Mouse (Mus musculus) liver, embryonic 13.5 days (tissue): ENCODE data around the gene Klrb1f. TPM values are rescaled to one million over a fixed set of nuclear protein-coding genes. Genes with fewer than 3 reads are reported as not detected.

Experiments used
- ATAC-seq: fragments of 200-750 bp; cut with Nextera tagmentation; 2 replicates; pipeline ENCODE4 v1.8.0; 2017; ENCODE audit warnings: low read depth, mild to moderate bottlenecking, moderate number of reproducible peaks, moderate library complexity
- DNase-seq: peaks from one replicate; pipeline ENCODE4 v3.0.0; 2022
- H3K27ac ChIP-seq: fragments of 300-500 bp; sonication (generic); 2 replicates; pipeline ENCODE4 v1.5.1; 2015; ENCODE audit warnings: moderate library complexity, mild to moderate bottlenecking, inconsistent platforms
- H3K27me3 ChIP-seq: fragments of 300-500 bp; sonication (generic); 2 replicates; pipeline ENCODE4 v1.6.1; 2015; ENCODE audit warnings: mild to moderate bottlenecking, inconsistent platforms
- H3K36me3 ChIP-seq: fragments of 300-500 bp; sonication (generic); 2 replicates; pipeline ENCODE4 v1.6.1; 2015; ENCODE audit warnings: mild to moderate bottlenecking, inconsistent platforms
- H3K4me1 ChIP-seq: fragments of 300-500 bp; sonication (generic); replicated peaks from 2 replicates; pipeline ENCODE4 v1.6.1; 2015; ENCODE audit warnings: inconsistent platforms
- H3K4me2 ChIP-seq: fragments of 300-500 bp; sonication (generic); 2 replicates; pipeline ENCODE4 v1.6.1; 2015; ENCODE audit warnings: inconsistent platforms, mild to moderate bottlenecking, moderate library complexity
- H3K4me3 ChIP-seq: fragments of 300-500 bp; sonication (generic); replicated peaks from 2 replicates; pipeline ENCODE4 v1.5.1; 2015; ENCODE audit warnings: mild to moderate bottlenecking, inconsistent platforms
- H3K9ac ChIP-seq: fragments of 300-500 bp; sonication (generic); 2 replicates; pipeline ENCODE4 v1.6.1; 2015; ENCODE audit warnings: mild to moderate bottlenecking, inconsistent platforms
- H3K9me3 ChIP-seq: fragments of 300-500 bp; sonication (generic); replicated peaks from 2 replicates; pipeline ENCODE4 v1.6.1; 2016; ENCODE audit warnings: inconsistent platforms
- WGBS: fragments of 180-500 bp; shearing (Covaris S2); methylation state at CpG from one replicate; pipeline ENCODE4 v1.1.7; 2015; ENCODE audit not compliant: insufficient replicate concordance; 5-methylcytosine and 5-hydroxymethylcytosine counted together
- polyA plus RNA-seq: library from polyadenylated mRNA; unstranded; fragments of >200 nt; fragmentation: Nextera tagmentation; extraction: Ambion mirVana; gene quantifications from 2 replicates; pipeline ENCODE4 v1.2.1, GENCODE M21; 2015

Gene Klrb1f
- polyA plus RNA-seq, 1 experiment from 2014 or later: 0.47 TPM

GRCm38 (mm10) chr6:129027451-129028248 lies 18.1 kb upstream of the Klrb1f start:
- WGBS: 75% methylated on average over 8 of the region's 8 CpGs
- Histone ChIP-seq H3K36me3 (no peaks in the 10 kb centered on the region), H3K27me3 (no peaks in the 10 kb centered on the region), H3K27ac (no peak overlapping the region), H3K9me3 (no peaks in the 10 kb centered on the region), H3K9ac (no peak overlapping the region), H3K4me2 (no peak overlapping the region), H3K4me1 (no peaks in the 10 kb centered on the region), H3K4me3 (no peak overlapping the region)
- ATAC-seq (no peak), DNase-seq (no peak)

DNA sequence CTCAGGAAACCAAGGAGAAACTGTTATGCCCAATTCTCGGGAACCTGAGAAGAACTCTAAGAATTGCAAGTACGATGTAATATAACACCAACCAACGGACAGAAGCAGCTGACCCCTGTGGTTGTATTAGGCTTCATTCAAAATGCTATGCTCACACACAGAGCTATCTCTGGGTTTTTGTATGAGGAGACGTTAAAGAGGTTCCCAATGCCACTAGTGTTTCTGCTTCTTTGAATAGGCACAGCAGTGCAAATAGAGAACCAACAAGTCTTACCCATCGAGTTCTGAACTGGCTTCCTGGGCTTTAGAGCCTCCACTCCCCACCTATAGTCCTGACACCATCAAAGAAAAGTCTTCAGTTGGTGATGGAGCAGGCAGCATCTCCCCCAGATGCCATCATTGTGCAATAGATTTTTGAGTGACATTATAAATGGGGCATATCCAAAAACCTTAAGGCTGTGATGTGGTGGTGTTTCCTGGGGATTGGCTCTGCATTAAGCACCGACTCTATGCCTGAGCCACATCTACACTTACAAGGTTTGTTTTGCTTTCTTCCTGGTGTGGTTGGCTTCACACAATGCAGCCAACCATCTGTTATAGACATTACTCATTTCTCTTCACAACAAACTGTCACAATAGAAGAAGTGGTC lies 15.4 kb upstream of the Klrb1f start:
- Histone ChIP-seq H3K9ac (no peak overlapping the region), H3K4me1 (no peaks in the 10 kb centered on the region), H3K27me3 (no peaks in the 10 kb centered on the region), H3K36me3 (no peaks in the 10 kb centered on the region), H3K27ac (no peak overlapping the region), H3K4me2 (no peak overlapping the region), H3K9me3 (no peaks in the 10 kb centered on the region), H3K4me3 (no peak overlapping the region)
- DNase-seq: no peak
- WGBS: 47% methylated on average over 6 of the region's 6 CpGs
- no peak for ATAC-seq

DNA sequence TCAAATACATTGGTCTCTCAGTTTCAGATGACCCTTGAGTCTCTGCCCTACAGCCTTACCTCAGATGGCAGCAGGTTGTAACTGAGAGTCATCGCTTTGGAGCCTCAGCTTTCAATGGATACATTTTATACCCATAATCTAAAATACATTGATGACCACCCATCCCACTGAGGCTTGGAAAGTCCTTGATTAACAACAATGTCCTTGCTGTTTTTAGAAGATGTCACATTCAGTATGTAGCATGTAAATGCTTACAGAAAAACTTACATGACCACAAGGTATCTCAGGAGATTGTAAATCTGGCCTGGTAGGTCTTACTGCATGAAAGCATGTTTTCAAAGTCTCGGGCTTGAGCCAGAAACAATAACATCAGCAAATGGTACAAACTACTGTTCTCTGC lies 14.7 kb upstream of the Klrb1f start:
- WGBS: 59% methylated on average over 2 of the region's 2 CpGs
- no peak overlapping the region for H3K9ac ChIP-seq
- DNase-seq (no peak), ATAC-seq (no peak)
- no peaks in the 10 kb centered on the region for H3K27me3 ChIP-seq
- H3K4me1 ChIP-seq: no peaks in the 10 kb centered on the region
- H3K9me3 ChIP-seq: no peaks in the 10 kb centered on the region
- no peak overlapping the region for H3K4me2 ChIP-seq
- H3K27ac ChIP-seq: no peak overlapping the region
- H3K36me3 ChIP-seq: no peaks in the 10 kb centered on the region
- no peak overlapping the region for H3K4me3 ChIP-seq

- Histone ChIP-seq H3K4me2 (no peak overlapping the region), H3K9me3 (no peaks in the 10 kb centered on the region), H3K36me3 (no peaks in the 10 kb centered on the region), H3K4me1 (no peaks in the 10 kb centered on the region), H3K27me3 (no peaks in the 10 kb centered on the region), H3K4me3 (no peak overlapping the region), H3K9ac (no peak overlapping the region), H3K27ac (no peak overlapping the region)
- ATAC-seq (no peak), DNase-seq (no peak)
- 35% methylated on average over 2 of the region's 2 CpGs for WGBS
Measured at GRCm38 (mm10) chr6:129033397-129033796, 12.3 kb upstream of the Klrb1f start.

GRCm38 (mm10) chr6:129035017-129035416 lies 10.7 kb upstream of the Klrb1f start:
- no peaks in the 10 kb centered on the region for H3K36me3 ChIP-seq
- no peaks in the 10 kb centered on the region for H3K4me1 ChIP-seq
- no peaks in the 10 kb centered on the region for H3K9me3 ChIP-seq
- no peak for DNase-seq
- H3K9ac ChIP-seq: no peak overlapping the region
- no peak overlapping the region for H3K4me3 ChIP-seq
- H3K27me3 ChIP-seq: no peaks in the 10 kb centered on the region
- H3K27ac ChIP-seq: no peak overlapping the region
- H3K4me2 ChIP-seq: no peak overlapping the region
- ATAC-seq: no peak
- WGBS: 42% methylated on average over 2 of the region's 2 CpGs

DNA sequence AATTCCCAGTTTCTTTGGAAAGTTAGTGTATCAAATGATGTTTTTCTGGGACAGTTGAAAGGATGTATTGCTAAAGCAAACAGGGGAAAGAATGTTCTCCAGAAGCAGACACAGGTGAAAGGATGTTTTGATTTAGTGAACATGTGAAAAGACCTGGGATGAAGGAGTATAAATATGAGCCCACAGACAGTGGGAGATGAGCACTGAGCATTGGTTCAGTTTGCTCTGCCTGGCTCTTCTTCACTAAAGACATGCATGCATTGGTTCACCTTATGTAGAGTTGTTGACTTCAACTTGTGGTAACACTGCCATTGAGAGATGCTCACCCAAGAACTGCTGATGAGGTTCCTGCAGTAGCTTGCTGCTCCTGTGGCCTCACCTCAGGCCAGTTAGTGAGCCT lies 9.4 kb upstream of the Klrb1f start:
- no peak for DNase-seq
- H3K4me1 ChIP-seq: no peaks in the 10 kb centered on the region
- no peak for ATAC-seq
- H3K27me3 ChIP-seq: no peaks in the 10 kb centered on the region
- no peak overlapping the region for H3K9ac ChIP-seq
- no peaks in the 10 kb centered on the region for H3K36me3 ChIP-seq
- H3K27ac ChIP-seq: peak overlapping the region; percentile 27; the same call in 1 of the 2 replicates
- H3K9me3 ChIP-seq: no peaks in the 10 kb centered on the region
- no peak overlapping the region for H3K4me3 ChIP-seq
- no peak overlapping the region for H3K4me2 ChIP-seq

- no peak overlapping the region for H3K4me3 ChIP-seq
- DNase-seq: no peak
- no peak overlapping the region for H3K4me2 ChIP-seq
- no peaks in the 10 kb centered on the region for H3K4me1 ChIP-seq
- H3K27me3 ChIP-seq: no peaks in the 10 kb centered on the region
- H3K9me3 ChIP-seq: no peaks in the 10 kb centered on the region
- H3K9ac ChIP-seq: no peak overlapping the region
- no peaks in the 10 kb centered on the region for H3K36me3 ChIP-seq
- WGBS: 19% methylated on average over 2 of the region's 2 CpGs
- ATAC-seq: no peak
- no peak overlapping the region for H3K27ac ChIP-seq
Measured at GRCm38 (mm10) chr6:129036890-129037463, 8.7 kb upstream of the Klrb1f start.

DNA sequence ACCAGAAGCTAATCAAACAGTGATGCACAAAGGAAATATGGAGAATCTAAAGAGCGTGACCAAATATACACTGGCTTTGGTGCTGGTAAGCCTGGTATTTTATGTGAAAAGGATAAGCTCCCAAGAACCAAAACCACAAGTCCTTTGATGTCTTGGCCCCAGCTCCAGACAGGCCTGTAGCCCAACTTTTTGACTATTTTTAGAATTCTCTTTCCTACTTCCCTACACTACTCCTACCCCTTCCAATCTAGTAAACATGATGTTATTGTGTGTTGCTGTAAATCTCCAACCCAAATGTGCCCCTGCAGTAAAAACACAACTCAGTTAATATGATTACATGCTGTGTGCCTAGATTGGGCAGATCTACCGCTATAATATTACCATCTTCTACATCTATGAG lies 4.2 kb upstream of the Klrb1f start:
- no peak overlapping the region for H3K4me3 ChIP-seq
- 77% methylated on average over 2 of the region's 2 CpGs for WGBS
- ATAC-seq: no peak

GRCm38 (mm10) chr6:129042470-129042869 lies 3.2 kb upstream of the Klrb1f start:
- H3K27ac ChIP-seq: no peak overlapping the region
- H3K4me3 ChIP-seq: no peak overlapping the region
- ATAC-seq (no peak), DNase-seq (no peak)
- H3K27me3 ChIP-seq: no peaks in the 10 kb centered on the region
- no peak overlapping the region for H3K4me2 ChIP-seq
- no peaks in the 10 kb centered on the region for H3K4me1 ChIP-seq
- H3K9me3 ChIP-seq: no peaks in the 10 kb centered on the region
- H3K36me3 ChIP-seq: no peaks in the 10 kb centered on the region
- no peak overlapping the region for H3K9ac ChIP-seq

More for the DNA sequence above, 4.2 kb upstream of the Klrb1f start:
- H3K27ac ChIP-seq: no peak overlapping the region
- no peaks in the 10 kb centered on the region for H3K27me3 ChIP-seq
- no peak overlapping the region for H3K9ac ChIP-seq
- no peak overlapping the region for H3K4me2 ChIP-seq
- H3K9me3 ChIP-seq: no peaks in the 10 kb centered on the region
- no peaks in the 10 kb centered on the region for H3K4me1 ChIP-seq
- DNase-seq: no peak
- H3K36me3 ChIP-seq: no peaks in the 10 kb centered on the region

DNA sequence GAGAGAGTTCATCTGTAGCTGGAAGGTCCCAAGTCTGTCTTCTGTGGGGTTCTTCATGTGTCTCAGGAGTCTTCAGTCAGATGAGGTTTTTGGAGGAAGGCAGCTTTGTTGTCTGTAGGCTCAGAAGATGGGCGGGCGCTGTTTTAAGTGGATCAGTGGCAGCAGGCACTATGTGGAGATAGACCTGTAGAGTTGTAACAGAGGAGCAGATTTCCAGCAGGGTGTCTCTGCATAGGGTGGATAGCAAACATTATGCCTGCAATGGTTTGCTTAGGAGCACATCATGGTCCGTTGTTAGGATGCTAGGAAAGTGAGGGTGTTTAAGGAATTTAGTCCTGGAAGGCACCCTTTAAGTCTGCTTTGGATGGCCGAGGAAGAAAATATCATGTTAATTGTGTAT lies 2.7 kb downstream of the Klrb1f start:
- H3K27ac ChIP-seq: no peak overlapping the region
- DNase-seq: no peak
- H3K4me2 ChIP-seq: peak overlapping the region; percentile 66; the same call in 1 of the 2 replicates
- 35% methylated on average over 4 of the region's 4 CpGs for WGBS
- H3K36me3 ChIP-seq: no peaks in the 10 kb centered on the region
- H3K27me3 ChIP-seq: no peaks in the 10 kb centered on the region
- ATAC-seq: 0 out of 2 replicates have a peak, but pooled peaks have one; percentile 24
- no peaks in the 10 kb centered on the region for H3K9me3 ChIP-seq
- H3K4me1 ChIP-seq: peaks cover 15% of the 10 kb centered on the region
- no peak overlapping the region for H3K9ac ChIP-seq
- H3K4me3 ChIP-seq: peak overlapping the region; percentile 55; the same call in 1 of the 2 replicates

- no peaks in the 10 kb centered on the region for H3K36me3 ChIP-seq
- H3K4me2 ChIP-seq: peak overlapping the region; percentile 66
- peak overlapping the region; percentile 65 for H3K9ac ChIP-seq
- no peaks in the 10 kb centered on the region for H3K9me3 ChIP-seq
- peak overlapping the region; percentile 6; the same call in 1 of the 2 replicates for H3K27ac ChIP-seq
- WGBS: under 1% methylated on average over 13 of the region's 13 CpGs
- H3K27me3 ChIP-seq: no peaks in the 10 kb centered on the region
- H3K4me1 ChIP-seq: peaks cover 15% of the 10 kb centered on the region
- ATAC-seq (peak; percentile 90), DNase-seq (peak; percentile 9)
- H3K4me3 ChIP-seq: peak overlapping the region; percentile 55
Measured at GRCm38 (mm10) chr6:129048857-129049473, 3.3 kb downstream of the Klrb1f start.
